Mouse (Mus musculus) bone marrow, adult 2 months (tissue): ENCODE measurements around the gene Olah.

Experiments
- CTCF ChIP-seq: fragments of 200-500 bp; IDR thresholded peaks from 2 replicates; pipeline ENCODE4 v1.5.1; 2011; ENCODE audit warnings: low read length, control low read depth; ENCODE audit not compliant: control insufficient read depth, insufficient read depth
- POLR2A ChIP-seq: fragments of 200-500 bp; IDR thresholded peaks from 2 replicates; pipeline ENCODE4 v1.6.1; 2011; ENCODE audit warnings: low read depth, mild to moderate bottlenecking, control low read depth, low read length, borderline replicate concordance; ENCODE audit not compliant: control insufficient read depth

GRCm38 (mm10) chr2:3295826-3296225 is 101.2 kb downstream of the Olah start:
- no peak for TF ChIP-seq CTCF
- TF ChIP-seq POLR2A: no peak
